Mouse (Mus musculus): Measurements from ENCODE around the gene Topaz1. TPM values are rescaled to one million over a fixed set of nuclear protein-coding genes. Genes with fewer than 3 reads are reported as not detected.

The Topaz1 gene
- polyA plus RNA-seq, 1 experiment from 2014 or later: not detected

- no peak overlapping the region for H3K4me2 ChIP-seq (replicated peaks)
- no peak overlapping the region for H3K4me3 ChIP-seq
- H3K4me1 ChIP-seq: no peaks in the 10 kb centered on the region
- no peak overlapping the region for H3K9ac ChIP-seq
- WGBS: 92% methylated on average over 2 of the region's 2 CpGs
- no peaks in the 10 kb centered on the region for H3K9me3 ChIP-seq
- no peaks in the 10 kb centered on the region for H3K27me3 ChIP-seq
- H3K36me3 ChIP-seq: peaks cover 17% of the 10 kb centered on the region; the same call in 1 of the 2 replicates
- H3K27ac ChIP-seq: no peak overlapping the region
- no peak for ATAC-seq (ENCODE audit: insufficient number of reproducible peaks, insufficient read depth, low FRiP score, low TSS enrichment)
Measured at GRCm38 (mm10) chr9:122814775-122815174, 67.6 kb downstream of the Topaz1 start.

- H3K4me1 ChIP-seq: no peaks in the 10 kb centered on the region
- H3K27me3 ChIP-seq: no peaks in the 10 kb centered on the region
- no peak overlapping the region for H3K4me3 ChIP-seq
- no peak overlapping the region for H3K4me2 ChIP-seq (replicated peaks)
- H3K9ac ChIP-seq: no peak overlapping the region
- H3K36me3 ChIP-seq: peaks cover 22% of the 10 kb centered on the region
- no peak overlapping the region for H3K27ac ChIP-seq
- 84% methylated on average over 4 of the region's 4 CpGs for WGBS
- ATAC-seq (ENCODE audit: insufficient number of reproducible peaks, insufficient read depth, low FRiP score, low TSS enrichment): no peak
- H3K9me3 ChIP-seq: no peaks in the 10 kb centered on the region
Measured at GRCm38 (mm10) chr9:122815239-122815851, 68.2 kb downstream of the Topaz1 start.

DNA sequence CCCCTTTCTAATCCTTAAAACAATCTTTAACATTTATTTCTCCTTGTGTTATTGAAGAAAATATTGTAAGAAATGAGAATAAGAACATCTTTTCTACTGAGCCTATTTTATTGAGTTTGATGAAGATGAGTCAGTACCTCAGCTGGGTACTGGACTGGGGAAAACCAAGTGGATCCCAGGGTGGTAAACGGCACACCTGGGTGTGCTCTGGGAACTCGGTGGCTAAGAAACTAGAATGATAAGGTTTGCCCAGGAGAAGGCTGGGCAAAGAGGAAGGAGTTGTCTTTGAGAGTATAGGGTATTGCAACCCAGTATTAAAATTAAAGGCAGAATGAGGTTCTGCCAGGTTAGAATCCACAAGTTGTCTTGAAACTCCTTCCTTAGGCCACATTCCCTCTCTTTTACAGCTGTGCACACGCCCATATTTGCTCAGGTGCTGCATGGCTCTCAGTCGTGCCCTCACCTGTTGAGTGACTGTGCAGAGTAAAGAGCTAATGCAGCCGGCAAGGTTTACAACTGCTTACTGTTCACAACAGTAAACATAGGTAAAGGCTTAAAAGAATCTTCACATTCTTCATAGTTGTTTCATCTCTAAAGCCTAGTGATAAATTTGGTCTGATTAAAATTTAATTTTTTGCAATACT is 76.3 kb downstream of the Topaz1 start:
- no peak overlapping the region for H3K9ac ChIP-seq
- peaks cover 31% of the 10 kb centered on the region for H3K36me3 ChIP-seq
- H3K27ac ChIP-seq: no peak overlapping the region
- H3K4me3 ChIP-seq: no peak overlapping the region
- ATAC-seq (ENCODE audit: insufficient number of reproducible peaks, insufficient read depth, low FRiP score, low TSS enrichment): no peak
- H3K4me1 ChIP-seq: no peaks in the 10 kb centered on the region
- 84% methylated on average over 5 of the region's 5 CpGs for WGBS
- H3K9me3 ChIP-seq: no peaks in the 10 kb centered on the region
- no peak overlapping the region for H3K4me2 ChIP-seq (replicated peaks)
- no peaks in the 10 kb centered on the region for H3K27me3 ChIP-seq

DNA sequence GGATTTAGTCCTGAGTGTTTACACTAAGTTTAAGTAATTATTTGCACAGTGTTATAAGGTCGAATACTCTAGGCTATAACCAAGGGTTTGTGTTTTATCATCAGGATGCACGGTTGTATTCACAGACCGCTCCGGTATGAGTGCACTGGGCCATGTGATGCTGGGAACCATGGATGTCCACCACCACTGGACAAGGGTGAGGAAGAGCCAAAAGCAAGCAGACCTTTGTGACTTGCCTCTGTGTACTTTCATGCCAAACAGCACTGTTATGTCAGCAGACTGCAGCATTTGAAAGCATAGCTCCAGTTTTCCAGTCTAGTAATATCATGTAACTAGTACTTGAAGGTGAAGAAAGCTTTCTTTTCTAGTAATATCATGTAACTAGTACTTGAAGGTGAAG is 79.6 kb downstream of the Topaz1 start:
- Histone ChIP-seq H3K4me2 (replicated peaks) (no peak overlapping the region), H3K9me3 (no peaks in the 10 kb centered on the region), H3K9ac (no peak overlapping the region), H3K4me1 (no peaks in the 10 kb centered on the region), H3K27ac (no peak overlapping the region), H3K36me3 (peaks cover 22% of the 10 kb centered on the region), H3K27me3 (no peaks in the 10 kb centered on the region), H3K4me3 (no peak overlapping the region)
- WGBS: 90% methylated on average over 4 of the region's 4 CpGs
- ATAC-seq (ENCODE audit: insufficient number of reproducible peaks, insufficient read depth, low FRiP score, low TSS enrichment): no peak

GRCm38 (mm10) chr9:122829826-122830380 is 82.8 kb downstream of the Topaz1 start:
- H3K27ac ChIP-seq: no peak overlapping the region
- no peaks in the 10 kb centered on the region for H3K9me3 ChIP-seq
- 78% methylated on average over 4 of the region's 4 CpGs for WGBS
- H3K4me1 ChIP-seq: no peaks in the 10 kb centered on the region
- H3K36me3 ChIP-seq: peaks cover 19% of the 10 kb centered on the region; the same call in 1 of the 2 replicates
- H3K27me3 ChIP-seq: no peaks in the 10 kb centered on the region
- no peak overlapping the region for H3K4me2 ChIP-seq (replicated peaks)
- no peak overlapping the region for H3K4me3 ChIP-seq
- ATAC-seq (ENCODE audit: insufficient number of reproducible peaks, insufficient read depth, low FRiP score, low TSS enrichment): no peak
- H3K9ac ChIP-seq: no peak overlapping the region

GRCm38 (mm10) chr9:122836126-122836525 is 89.0 kb downstream of the Topaz1 start:
- Histone ChIP-seq H3K36me3 (0 out of 2 replicates have a peak, but pooled peaks cover 5% of the 10 kb centered on the region), H3K4me1 (peaks cover 15% of the 10 kb centered on the region; the same call in 1 of the 2 replicates), H3K27ac (peak overlapping the region; percentile 25), H3K9ac (no peak overlapping the region), H3K4me2 (replicated peaks) (no peak overlapping the region), H3K9me3 (no peaks in the 10 kb centered on the region), H3K4me3 (no peak overlapping the region), H3K27me3 (no peaks in the 10 kb centered on the region)
- WGBS: 61% methylated on average over 9 of the region's 9 CpGs
- no peak for ATAC-seq (ENCODE audit: insufficient number of reproducible peaks, insufficient read depth, low FRiP score, low TSS enrichment)

GRCm38 (mm10) chr9:122836790-122837189 is 89.6 kb downstream of the Topaz1 start:
- H3K27ac ChIP-seq: peak overlapping the region; percentile 48
- peak; percentile 71; the same call in 1 of the 2 replicates for ATAC-seq (ENCODE audit: insufficient number of reproducible peaks, insufficient read depth, low FRiP score, low TSS enrichment)
- no peaks in the 10 kb centered on the region for H3K9me3 ChIP-seq
- H3K27me3 ChIP-seq: no peaks in the 10 kb centered on the region
- no peak overlapping the region for H3K9ac ChIP-seq
- H3K4me2 ChIP-seq (replicated peaks): no peak overlapping the region
- WGBS: 40% methylated on average over 6 of the region's 6 CpGs
- H3K4me1 ChIP-seq: peaks cover 15% of the 10 kb centered on the region; the same call in 1 of the 2 replicates
- H3K4me3 ChIP-seq: no peak overlapping the region
- 0 out of 2 replicates have a peak, but pooled peaks cover 5% of the 10 kb centered on the region for H3K36me3 ChIP-seq

GRCm38 (mm10) chr9:122837216-122837615 is 90.1 kb downstream of the Topaz1 start:
- Histone ChIP-seq H3K36me3 (0 out of 2 replicates have a peak, but pooled peaks cover 5% of the 10 kb centered on the region), H3K9me3 (no peaks in the 10 kb centered on the region), H3K27ac (peak overlapping the region; percentile 48; the same call in 1 of the 2 replicates), H3K9ac (no peak overlapping the region), H3K4me2 (replicated peaks) (no peak overlapping the region), H3K4me3 (no peak overlapping the region), H3K4me1 (peaks cover 15% of the 10 kb centered on the region; the same call in 1 of the 2 replicates), H3K27me3 (no peaks in the 10 kb centered on the region)
- 0 out of 2 replicates have a peak, but pooled peaks have one; percentile 8 for ATAC-seq (ENCODE audit: insufficient number of reproducible peaks, insufficient read depth, low FRiP score, low TSS enrichment)
- WGBS: 80% methylated on average over 4 of the region's 4 CpGs

DNA sequence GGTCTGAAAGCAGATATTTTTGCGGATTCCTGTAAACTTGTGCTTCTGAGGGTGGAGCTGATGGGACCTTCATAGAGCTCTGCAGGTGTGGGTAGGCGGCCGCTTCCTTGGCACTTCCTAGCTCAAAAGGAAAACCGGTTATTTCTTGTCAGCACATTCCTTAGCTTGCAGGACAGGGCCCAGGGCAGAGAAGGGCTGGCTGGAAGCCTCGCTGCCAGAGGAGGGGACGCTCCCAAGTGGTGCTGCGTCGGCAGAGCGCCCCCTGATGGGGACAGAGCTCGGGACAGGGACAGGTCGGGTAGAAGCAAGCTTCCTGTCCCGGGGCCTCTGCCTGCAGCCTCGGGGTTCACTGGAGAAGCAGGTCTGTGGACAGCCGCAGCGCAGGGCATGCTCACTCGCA is 90.5 kb downstream of the Topaz1 start:
- Histone ChIP-seq H3K4me3 (no peak overlapping the region), H3K4me1 (peaks cover 15% of the 10 kb centered on the region; the same call in 1 of the 2 replicates), H3K9ac (no peak overlapping the region), H3K36me3 (0 out of 2 replicates have a peak, but pooled peaks cover 5% of the 10 kb centered on the region), H3K4me2 (replicated peaks) (0 out of 2 replicates have a peak overlapping the region, but pooled peaks have one; percentile 13), H3K27ac (no peak overlapping the region; the same call in 1 of the 2 replicates), H3K9me3 (no peaks in the 10 kb centered on the region), H3K27me3 (no peaks in the 10 kb centered on the region)
- WGBS: 20% methylated on average over 16 of the region's 16 CpGs
- ATAC-seq (ENCODE audit: insufficient number of reproducible peaks, insufficient read depth, low FRiP score, low TSS enrichment): peak; percentile 76; the same call in 1 of the 2 replicates

GRCm38 (mm10) chr9:122843760-122844159 is 96.6 kb downstream of the Topaz1 start, which contains the start of gene Gm35549:
TSS of gene Gm35549 (minus strand) at chr9:122844035.
- Histone ChIP-seq H3K4me3 (no peak within 1 kb of the TSS), H3K9ac (no peak within 1 kb of the TSS), H3K27me3 (no peaks in the 10 kb centered on the region), H3K9me3 (no peaks in the 10 kb centered on the region), H3K36me3 (peaks cover 4% of the 10 kb centered on the region; the same call in 1 of the 2 replicates), H3K4me1 (no peaks in the 10 kb centered on the region), H3K4me2 (replicated peaks) (no peak within 1 kb of the TSS), H3K27ac (no peak within 1 kb of the TSS)
- 88% methylated on average over 3 of the region's 3 CpGs for WGBS
- no peak for ATAC-seq (ENCODE audit: insufficient number of reproducible peaks, insufficient read depth, low FRiP score, low TSS enrichment)

GRCm38 (mm10) chr9:122845621-122846020 is 98.5 kb downstream of the Topaz1 start:
- no peaks in the 10 kb centered on the region for H3K9me3 ChIP-seq
- H3K27me3 ChIP-seq: no peaks in the 10 kb centered on the region
- peaks cover 21% of the 10 kb centered on the region for H3K36me3 ChIP-seq
- whole genome bisulfite sequencing: 83% methylated on average over 3 of the region's 3 CpGs
- H3K4me1 ChIP-seq: no peaks in the 10 kb centered on the region
- H3K9ac ChIP-seq: no peak overlapping the region
- H3K27ac ChIP-seq: no peak overlapping the region
- H3K4me2 ChIP-seq (replicated peaks): no peak overlapping the region
- no peak for ATAC-seq (ENCODE audit: insufficient number of reproducible peaks, insufficient read depth, low FRiP score, low TSS enrichment)
- H3K4me3 ChIP-seq: no peak overlapping the region

Data from embryonic facial prominence, embryonic 12.5 days (tissue).